Mouse (Mus musculus): ENCODE data around the gene Osbpl5.

GRCm38 (mm10) chr7:143722646-143723045, 34.1 kb downstream of the Osbpl5 start:
- TF ChIP-seq CTCF (IDR thresholded peaks at IDR 0.05; ENCODE audit: low read depth) (no peak), EP300 (optimal IDR thresholded peaks at IDR 0.05) (no peak)

All from stomach, postnatal 0 days (tissue).